Mouse (Mus musculus): Measurements from ENCODE around the gene Polr3e. TPM values are rescaled to one million over a fixed set of nuclear protein-coding genes. Genes with fewer than 3 reads are reported as not detected.

Polr3e gene
- total RNA-seq (2012; rRNA removed) (39.1 and 39.4 TPM in 2 replicates), polyA plus RNA-seq (2012; ENCODE audit: insufficient read depth in 1 of 2, insufficient read length in 2 of 2, low read depth in 1 of 2, low replicate concordance in 2 of 2, missing spikeins in 1 of 2) (10 to 100 TPM in 1 of 2 experiments, not detected in 1; 50.1 TPM)

DNA sequence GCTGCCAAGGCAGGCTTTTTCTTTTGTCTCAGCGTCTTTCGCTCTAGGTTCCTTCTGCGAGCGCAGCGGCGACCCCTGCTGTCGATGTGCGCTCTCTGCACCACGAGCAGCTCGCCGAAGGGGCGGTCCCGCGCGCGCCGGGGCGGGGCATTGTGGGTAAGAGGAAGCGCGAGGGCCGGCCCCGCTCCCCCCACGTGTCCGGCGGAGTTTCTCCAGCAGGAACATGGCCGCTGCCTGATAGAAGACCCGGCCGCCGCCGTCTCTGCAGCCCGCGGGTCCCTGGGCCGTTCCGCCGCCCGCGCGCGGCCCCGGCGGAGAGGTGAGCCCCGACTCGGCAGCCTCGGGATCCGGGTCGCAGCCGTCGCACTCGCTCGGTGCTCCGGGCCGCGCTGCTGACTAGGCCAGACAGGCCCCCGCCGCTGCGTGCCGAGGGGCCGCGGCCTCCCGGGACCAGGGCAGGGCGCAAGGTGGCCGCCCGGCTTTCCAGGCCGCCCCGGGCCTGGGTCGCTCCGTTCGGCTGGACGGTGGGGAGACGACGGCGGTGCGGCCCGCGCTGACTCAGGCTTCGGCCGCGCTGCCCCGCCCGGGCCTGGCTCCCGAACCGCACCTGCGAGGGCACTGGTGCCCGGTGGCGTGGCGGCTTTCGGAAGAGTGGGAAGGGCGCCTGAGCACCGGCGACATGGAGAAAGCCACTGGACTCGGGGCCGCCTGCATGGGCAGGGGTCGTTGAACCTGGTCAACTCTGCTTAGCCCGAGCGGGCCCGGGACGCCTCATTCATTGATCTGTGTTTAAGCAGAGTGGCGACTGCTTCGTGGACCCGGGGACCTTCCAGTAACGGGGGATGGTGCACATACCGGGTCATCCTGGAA, at the start of gene Polr3e:
TSS of gene Polr3e (plus strand) at position 153 of the 870 bp plus-strand sequence.
- Histone ChIP-seq H3K4me1 (ENCODE audit: control insufficient read depth in 1 of 2, insufficient read depth in 2 of 2, low read length in 2 of 2) (peaks cover 0 to 8% of the 10 kb centered on the region in 2 experiments; a peak in 2 of 4 replicates), H3K27me3 (ENCODE audit: control insufficient read depth in 1 of 2, insufficient read depth in 2 of 2, low read length in 2 of 2) (no peaks in the 10 kb centered on the region), H3K79me2 (ENCODE audit: control insufficient read depth, insufficient read depth, low read length, poor library complexity) (peaks cover 28% of the 10 kb centered on the region), H3K36me3 (ENCODE audit: control insufficient read depth in 1 of 2, insufficient read depth in 2 of 2, low read length in 2 of 2) (peaks cover 0 to 8% of the 10 kb centered on the region in 2 experiments; a peak in 2 of 4 replicates), H3K9me3 (replicated peaks; ENCODE audit: insufficient read depth, low read length) (no peaks in the 10 kb centered on the region), H3K4me3 (ENCODE audit: control insufficient read depth in 1 of 2, insufficient read depth in 1 of 2, low read depth in 2 of 2, low read length in 2 of 2) (peak within 1 kb of the TSS; percentile 63 to 79), H3K9ac (ENCODE audit: control insufficient read depth, low read depth, low read length, poor library complexity, severe bottlenecking) (peak within 1 kb of the TSS; percentile 89), H3K27ac (ENCODE audit: control insufficient read depth, low read depth, low read length) (peak within 1 kb of the TSS; percentile 71)
- DNase-seq (ENCODE audit: low read depth, low spot score): peak; percentile 98
- TF ChIP-seq MYC (IDR thresholded peaks at IDR 0.05; ENCODE audit: low read depth, low read length) (peak; percentile 80; the same call in 1 of the 2 replicates), RAD21 (IDR thresholded peaks at IDR 0.05; ENCODE audit: low read depth, low read length) (peak; percentile 68), KAT2A (conservative IDR thresholded peaks at IDR 0.05; ENCODE audit: low read depth, low read length) (no peak; the same call in 1 of the 2 replicates), MYB (IDR thresholded peaks at IDR 0.05; ENCODE audit: low read depth, low read length) (no peak), NRF1 (IDR thresholded peaks at IDR 0.05; ENCODE audit: insufficient read depth, low read depth, low read length, poor library complexity, severe bottlenecking) (peak; percentile 51; the same call in 1 of the 2 replicates), GABPA (IDR thresholded peaks at IDR 0.05; ENCODE audit: low read depth, low read length) (no peak), HCFC1 (IDR thresholded peaks at IDR 0.05; ENCODE audit: low read depth, low read length) (peak; percentile 76), MXI1 (IDR thresholded peaks at IDR 0.05; ENCODE audit: low read depth, low read length) (peak; percentile 98), MAZ (IDR thresholded peaks at IDR 0.05; ENCODE audit: low read depth, low read length) (peak; percentile 84; the same call in 1 of the 2 replicates), CHD2 (IDR thresholded peaks at IDR 0.05; ENCODE audit: low read length) (no peak), EP300 (IDR thresholded peaks at IDR 0.05; ENCODE audit: low read depth in 1 of 2, low read length in 2 of 2) (no peak), CHD1 (IDR thresholded peaks at IDR 0.05; ENCODE audit: low read depth, low read length) (peak; percentile 56; the same call in 1 of the 2 replicates), CTCF (IDR thresholded peaks at IDR 0.05 in 2 of 3, conservative IDR thresholded peaks at IDR 0.05 in 1 of 3; ENCODE audit: control insufficient read depth in 1 of 3, insufficient read depth in 1 of 3, low read depth in 2 of 3, low read length in 3 of 3, poor library complexity in 1 of 3, severe bottlenecking in 1 of 3) (peak; percentile 49 to 93 (median 88); a peak in 5 of 6 replicates), POLR2A (IDR thresholded peaks at IDR 0.05; ENCODE audit: control insufficient read depth in 1 of 2, insufficient read depth in 1 of 2, low read depth in 1 of 2, low read length in 2 of 2, poor library complexity in 1 of 2) (peak; percentile 72 to 82), TCF12 (IDR thresholded peaks at IDR 0.05; ENCODE audit: low read depth, low read length) (peak; percentile 63), UBTF (IDR thresholded peaks at IDR 0.05; ENCODE audit: borderline replicate concordance, insufficient read depth, low read depth, low read length) (peak; percentile 55; the same call in 1 of the 2 replicates), GATA1 (IDR thresholded peaks at IDR 0.05; ENCODE audit: low read depth, low read length) (no peak), SMC3 (IDR thresholded peaks at IDR 0.05; ENCODE audit: low read depth, low read length) (peak; percentile 91), MAFK (IDR thresholded peaks at IDR 0.05; ENCODE audit: borderline replicate concordance, low read depth, low read length) (no peak), TAL1 (IDR thresholded peaks at IDR 0.05; ENCODE audit: low read length) (no peak), JUND (IDR thresholded peaks at IDR 0.05; ENCODE audit: low read depth, low read length) (no peak), USF1 (IDR thresholded peaks at IDR 0.05; ENCODE audit: low read depth, low read length) (peak; percentile 88), ETS1 (IDR thresholded peaks at IDR 0.05; ENCODE audit: low read depth, low read length) (no peak), MEF2A (IDR thresholded peaks at IDR 0.05; ENCODE audit: extremely low read depth, insufficient replicate concordance, low read depth, low read length, poor library complexity, severe bottlenecking) (0 out of 2 replicates have a peak, but pooled peaks have one; percentile 28), ELF1 (IDR thresholded peaks at IDR 0.05; ENCODE audit: low read depth, low read length) (peak; percentile 86), ZNF384 (IDR thresholded peaks at IDR 0.05; ENCODE audit: low read depth, low read length) (no peak), SIN3A (IDR thresholded peaks at IDR 0.05; ENCODE audit: low read length) (peak; percentile 94), NELFE (IDR thresholded peaks at IDR 0.05; ENCODE audit: low read depth, low read length) (peak; percentile 63), ZMIZ1 (IDR thresholded peaks at IDR 0.05; ENCODE audit: low read depth, low read length) (no peak), MAX (IDR thresholded peaks at IDR 0.05; ENCODE audit: low read length) (peak; percentile 85), RCOR1 (IDR thresholded peaks at IDR 0.05; ENCODE audit: low read depth, low read length) (no peak), ZC3H11A (IDR thresholded peaks at IDR 0.05; ENCODE audit: low read depth, low read length) (peak; percentile 69), POLR2AphosphoS2 (IDR thresholded peaks at IDR 0.05; ENCODE audit: low read length) (no peak)

Measured in MEL (cell line).